Mouse (Mus musculus): ENCODE data around the gene Fam136a. TPM values are rescaled to one million over a fixed set of nuclear protein-coding genes. Genes with fewer than 3 reads are reported as not detected.

Fam136a gene
- polyA plus RNA-seq, 1 experiment from 2014 or later = 120 TPM

- no peaks in the 10 kb centered on the region for H3K9me3 ChIP-seq (replicated peaks; ENCODE audit: control insufficient read depth, low read length, poor library complexity, severe bottlenecking)
- no peaks in the 10 kb centered on the region for H3K27me3 ChIP-seq (ENCODE audit: control insufficient read depth, insufficient read depth, low read depth, low read length)
- no peak overlapping the region for H3K4me3 ChIP-seq (ENCODE audit: low read depth, low read length)
- no peak overlapping the region for H3K27ac ChIP-seq (ENCODE audit: low read length)
- H3K4me2 ChIP-seq (ENCODE audit: low read length) = no peak overlapping the region
- no peak for ATAC-seq
- H3K9ac ChIP-seq (ENCODE audit: low read depth, low read length) = no peak overlapping the region
- 84% methylated on average over 12 of the region's 12 CpGs for WGBS
- peaks cover 37% of the 10 kb centered on the region for H3K36me3 ChIP-seq (ENCODE audit: control insufficient read depth, insufficient read depth, low read length)
- no peaks in the 10 kb centered on the region for H3K4me1 ChIP-seq (ENCODE audit: control insufficient read depth, insufficient read depth, low read length)
Measured at GRCm38 (mm10) chr6:86387313-86387712, 21.9 kb downstream of the Fam136a start.

DNA sequence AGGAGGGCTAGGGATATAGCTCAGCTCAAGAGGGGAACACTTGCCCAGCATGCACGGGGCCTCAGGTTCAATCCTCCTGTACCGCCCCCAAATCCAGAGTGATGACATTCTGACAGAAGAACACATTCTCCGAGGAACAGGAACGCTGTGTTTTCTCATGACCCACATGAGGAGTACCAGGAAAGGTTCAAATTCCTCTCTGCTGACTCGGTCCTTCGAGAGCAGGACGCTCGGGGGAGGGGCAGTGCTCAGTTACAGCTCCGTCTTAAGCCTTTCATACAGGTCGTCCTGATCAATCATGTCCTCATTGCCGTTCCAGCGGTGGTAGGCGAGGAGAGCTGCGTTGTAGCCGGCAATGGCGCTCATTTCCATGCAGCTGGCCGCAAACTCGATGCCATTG lies 23.0 kb downstream of the Fam136a start:
- no peaks in the 10 kb centered on the region for H3K9me3 ChIP-seq (replicated peaks; ENCODE audit: control insufficient read depth, low read length, poor library complexity, severe bottlenecking)
- 88% methylated on average over 18 of the region's 18 CpGs for WGBS
- no peaks in the 10 kb centered on the region for H3K27me3 ChIP-seq (ENCODE audit: control insufficient read depth, insufficient read depth, low read depth, low read length)
- no peak overlapping the region for H3K4me2 ChIP-seq (ENCODE audit: low read length)
- H3K4me1 ChIP-seq (ENCODE audit: control insufficient read depth, insufficient read depth, low read length) = no peaks in the 10 kb centered on the region
- ATAC-seq = no peak
- no peak overlapping the region for H3K9ac ChIP-seq (ENCODE audit: low read depth, low read length)
- no peak overlapping the region for H3K4me3 ChIP-seq (ENCODE audit: low read depth, low read length)
- H3K27ac ChIP-seq (ENCODE audit: low read length) = no peak overlapping the region
- peaks cover 40% of the 10 kb centered on the region for H3K36me3 ChIP-seq (ENCODE audit: control insufficient read depth, insufficient read depth, low read length)

DNA sequence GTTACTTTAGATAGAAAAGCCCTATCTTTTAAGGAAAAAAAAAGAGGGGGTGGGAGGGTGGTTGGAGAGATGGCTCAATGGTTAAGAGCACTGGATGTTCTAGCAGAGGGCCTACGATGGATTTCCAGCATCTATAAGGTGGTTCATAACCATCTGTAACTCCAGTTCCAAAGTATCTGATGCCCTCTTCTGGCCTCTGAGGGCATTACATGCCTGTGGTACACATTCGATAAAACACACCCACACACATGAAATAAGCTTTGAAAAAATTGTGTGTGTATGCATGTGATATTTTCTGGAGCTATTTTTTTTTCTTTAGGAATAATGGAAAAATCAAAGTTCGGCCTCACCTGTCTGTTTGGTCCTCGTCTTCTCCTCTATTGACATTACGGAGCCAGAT lies 25.9 kb downstream of the Fam136a start:
- H3K27ac ChIP-seq (ENCODE audit: low read length) = no peak overlapping the region
- no peak overlapping the region for H3K4me2 ChIP-seq (ENCODE audit: low read length)
- no peak for ATAC-seq
- H3K27me3 ChIP-seq (ENCODE audit: control insufficient read depth, insufficient read depth, low read depth, low read length) = no peaks in the 10 kb centered on the region
- WGBS = 98% methylated on average over 5 of the region's 5 CpGs
- no peaks in the 10 kb centered on the region for H3K9me3 ChIP-seq (replicated peaks; ENCODE audit: control insufficient read depth, low read length, poor library complexity, severe bottlenecking)
- no peak overlapping the region for H3K9ac ChIP-seq (ENCODE audit: low read depth, low read length)
- H3K4me1 ChIP-seq (ENCODE audit: control insufficient read depth, insufficient read depth, low read length) = peaks cover 18% of the 10 kb centered on the region
- no peak overlapping the region for H3K4me3 ChIP-seq (ENCODE audit: low read depth, low read length)
- H3K36me3 ChIP-seq (ENCODE audit: control insufficient read depth, insufficient read depth, low read length) = peaks cover 40% of the 10 kb centered on the region

- Histone ChIP-seq H3K27me3 (ENCODE audit: control insufficient read depth, insufficient read depth, low read depth, low read length) (no peaks in the 10 kb centered on the region), H3K4me2 (ENCODE audit: low read length) (no peak overlapping the region), H3K27ac (ENCODE audit: low read length) (no peak overlapping the region), H3K9me3 (replicated peaks; ENCODE audit: control insufficient read depth, low read length, poor library complexity, severe bottlenecking) (no peaks in the 10 kb centered on the region), H3K36me3 (ENCODE audit: control insufficient read depth, insufficient read depth, low read length) (peaks cover 33% of the 10 kb centered on the region), H3K4me3 (ENCODE audit: low read depth, low read length) (no peak overlapping the region), H3K4me1 (ENCODE audit: control insufficient read depth, insufficient read depth, low read length) (peaks cover 24% of the 10 kb centered on the region), H3K9ac (ENCODE audit: low read depth, low read length) (no peak overlapping the region)
- no peak for ATAC-seq
- WGBS = 96% methylated on average over 1 of the region's 1 CpGs
Measured at GRCm38 (mm10) chr6:86393187-86393586, 27.7 kb downstream of the Fam136a start.

DNA sequence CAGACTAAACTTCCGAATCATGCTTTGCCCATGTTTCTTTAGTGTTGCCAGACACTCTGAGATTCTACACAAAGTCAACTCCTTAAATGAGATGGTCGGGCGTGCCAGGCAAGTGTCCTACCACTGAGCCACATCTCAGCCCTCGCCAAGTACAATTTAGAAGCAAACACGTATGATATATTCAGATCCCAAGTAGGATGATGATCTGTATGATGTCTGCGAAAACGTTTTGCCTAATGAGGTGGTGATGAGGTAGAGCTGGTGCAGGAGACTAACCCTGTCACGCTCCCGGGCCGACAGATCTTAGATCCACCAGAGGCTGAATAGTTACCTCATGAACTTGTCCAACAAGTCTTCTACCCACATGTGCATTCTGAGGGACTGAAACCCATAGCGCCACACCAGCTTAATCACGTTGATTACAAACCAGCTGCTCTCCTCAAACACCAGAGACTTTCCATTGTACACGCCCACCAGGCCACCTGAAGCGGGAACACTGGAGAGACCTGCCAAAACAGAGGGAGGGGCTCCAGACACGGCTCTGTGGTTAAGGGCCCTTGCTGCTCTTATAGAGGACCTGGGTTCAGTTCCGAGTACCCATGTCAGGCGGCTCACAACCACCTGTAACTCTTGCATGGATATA lies 28.8 kb downstream of the Fam136a start:
- Histone ChIP-seq H3K4me2 (ENCODE audit: low read length) (no peak overlapping the region), H3K9me3 (replicated peaks; ENCODE audit: control insufficient read depth, low read length, poor library complexity, severe bottlenecking) (no peaks in the 10 kb centered on the region), H3K4me3 (ENCODE audit: low read depth, low read length) (no peak overlapping the region), H3K4me1 (ENCODE audit: control insufficient read depth, insufficient read depth, low read length) (peaks cover 24% of the 10 kb centered on the region), H3K27me3 (ENCODE audit: control insufficient read depth, insufficient read depth, low read depth, low read length) (no peaks in the 10 kb centered on the region), H3K27ac (ENCODE audit: low read length) (no peak overlapping the region), H3K36me3 (ENCODE audit: control insufficient read depth, insufficient read depth, low read length) (peaks cover 32% of the 10 kb centered on the region), H3K9ac (ENCODE audit: low read depth, low read length) (no peak overlapping the region)
- ATAC-seq = no peak
- WGBS = 96% methylated on average over 17 of the region's 17 CpGs

GRCm38 (mm10) chr6:86395021-86395420 lies 29.6 kb downstream of the Fam136a start:
- peaks cover 27% of the 10 kb centered on the region for H3K36me3 ChIP-seq (ENCODE audit: control insufficient read depth, insufficient read depth, low read length)
- ATAC-seq = no peak
- peak overlapping the region; percentile 82 for H3K4me3 ChIP-seq (ENCODE audit: low read depth, low read length)
- WGBS = 91% methylated on average over 9 of the region's 9 CpGs
- H3K9me3 ChIP-seq (replicated peaks; ENCODE audit: control insufficient read depth, low read length, poor library complexity, severe bottlenecking) = no peaks in the 10 kb centered on the region
- peak overlapping the region; percentile 92; the same call in 1 of the 2 replicates for H3K9ac ChIP-seq (ENCODE audit: low read depth, low read length)
- H3K27ac ChIP-seq (ENCODE audit: low read length) = no peak overlapping the region
- peak overlapping the region; percentile 88 for H3K4me2 ChIP-seq (ENCODE audit: low read length)
- no peaks in the 10 kb centered on the region for H3K27me3 ChIP-seq (ENCODE audit: control insufficient read depth, insufficient read depth, low read depth, low read length)
- peaks cover 24% of the 10 kb centered on the region for H3K4me1 ChIP-seq (ENCODE audit: control insufficient read depth, insufficient read depth, low read length)

DNA sequence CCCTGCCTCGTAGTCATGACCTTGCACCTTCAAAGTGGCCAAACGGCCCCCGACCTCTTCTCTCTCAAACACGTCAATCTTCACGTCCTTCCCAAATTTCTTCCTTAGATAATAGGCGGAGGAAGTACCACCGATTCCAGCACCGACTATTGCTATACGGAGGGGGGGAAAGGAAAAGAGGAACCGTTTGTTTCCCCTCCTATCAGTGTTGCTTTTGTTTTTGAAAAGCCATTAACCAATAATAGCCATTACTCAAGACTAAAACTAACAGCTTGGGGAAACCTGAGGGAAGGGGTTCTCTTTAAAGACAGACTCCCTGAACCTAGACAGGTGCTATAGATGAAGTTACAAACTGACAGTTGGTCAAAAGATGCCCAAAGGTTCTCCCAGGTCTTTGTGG lies 30.5 kb downstream of the Fam136a start:
- Histone ChIP-seq H3K27me3 (ENCODE audit: control insufficient read depth, insufficient read depth, low read depth, low read length) (no peaks in the 10 kb centered on the region), H3K4me2 (ENCODE audit: low read length) (peak overlapping the region; percentile 88), H3K27ac (ENCODE audit: low read length) (peak overlapping the region; percentile 94), H3K9ac (ENCODE audit: low read depth, low read length) (peak overlapping the region; percentile 92), H3K9me3 (replicated peaks; ENCODE audit: control insufficient read depth, low read length, poor library complexity, severe bottlenecking) (no peaks in the 10 kb centered on the region), H3K4me3 (ENCODE audit: low read depth, low read length) (peak overlapping the region; percentile 82), H3K36me3 (ENCODE audit: control insufficient read depth, insufficient read depth, low read length) (peaks cover 18% of the 10 kb centered on the region), H3K4me1 (ENCODE audit: control insufficient read depth, insufficient read depth, low read length) (peaks cover 25% of the 10 kb centered on the region)
- no peak for ATAC-seq
- WGBS = 15% methylated on average over 10 of the region's 10 CpGs

- Histone ChIP-seq H3K4me1 (ENCODE audit: control insufficient read depth, insufficient read depth, low read length) (peaks cover 25% of the 10 kb centered on the region), H3K4me2 (ENCODE audit: low read length) (peak within 1 kb of the TSS; percentile 88), H3K9me3 (replicated peaks; ENCODE audit: control insufficient read depth, low read length, poor library complexity, severe bottlenecking) (no peaks in the 10 kb centered on the region), H3K36me3 (ENCODE audit: control insufficient read depth, insufficient read depth, low read length) (peaks cover 11% of the 10 kb centered on the region), H3K4me3 (ENCODE audit: low read depth, low read length) (peak within 1 kb of the TSS; percentile 82), H3K27me3 (ENCODE audit: control insufficient read depth, insufficient read depth, low read depth, low read length) (no peaks in the 10 kb centered on the region), H3K27ac (ENCODE audit: low read length) (peak within 1 kb of the TSS; percentile 94), H3K9ac (ENCODE audit: low read depth, low read length) (peak within 1 kb of the TSS; percentile 92)
- WGBS = under 1% methylated on average over 51 of the region's 51 CpGs
- ATAC-seq = peak; percentile 95
Measured at GRCm38 (mm10) chr6:86396581-86397256, 31.3 kb downstream of the Fam136a start, which contains the start of gene Pcyox1. Gene Pcyox1, minus strand, starts transcription at chr6:86397154.

- peak overlapping the region; percentile 82 for H3K4me3 ChIP-seq (ENCODE audit: low read depth, low read length)
- H3K36me3 ChIP-seq (ENCODE audit: control insufficient read depth, insufficient read depth, low read length) = peaks cover 5% of the 10 kb centered on the region; the same call in 1 of the 2 replicates
- H3K27me3 ChIP-seq (ENCODE audit: control insufficient read depth, insufficient read depth, low read depth, low read length) = no peaks in the 10 kb centered on the region
- H3K27ac ChIP-seq (ENCODE audit: low read length) = peak overlapping the region; percentile 94
- 8% methylated on average over 14 of the region's 14 CpGs for WGBS
- H3K4me2 ChIP-seq (ENCODE audit: low read length) = peak overlapping the region; percentile 88
- H3K9ac ChIP-seq (ENCODE audit: low read depth, low read length) = peak overlapping the region; percentile 92
- ATAC-seq = peak; percentile 66
- no peaks in the 10 kb centered on the region for H3K9me3 ChIP-seq (replicated peaks; ENCODE audit: control insufficient read depth, low read length, poor library complexity, severe bottlenecking)
- H3K4me1 ChIP-seq (ENCODE audit: control insufficient read depth, insufficient read depth, low read length) = peaks cover 25% of the 10 kb centered on the region
Measured at GRCm38 (mm10) chr6:86397257-86397980, 32.0 kb downstream of the Fam136a start.

Measured in midbrain, embryonic 16.5 days (tissue).